Mouse (Mus musculus) kidney, postnatal 10 days (tissue): ENCODE measurements at regions not wholly inside any gene's neighbourhood (a gene's known extent, or its start where the extent isn't known, plus 50 kb on each side); places are given as distances from the start of the nearest gene placed in this dataset.
A peak's percentile ranks its signal among the peaks of the same experiment; 100 is the strongest.
"Not testable (repeated sequence)": the region's sequence is repeated elsewhere in the genome, so short reads cannot be mapped to it uniquely, and the experiment has no call there.

ENCODE experiments used
- DNase-seq: peaks from one replicate; pipeline ENCODE4 v3.0.0; 2021; ENCODE audit warnings: mixed read lengths

GRCm38 (mm10) chr19:35034408-35034807 is 112.2 kb downstream of the Kif20b start:
- DNase-seq: no peak

GRCm38 (mm10) chr19:35045576-35045975 is 123.4 kb downstream of the Kif20b start:
- no peak for DNase-seq

- DNase-seq: no peak
Observed at GRCm38 (mm10) chr19:35066352-35066935, 144.3 kb downstream of the Kif20b start.

- no peak for DNase-seq
Observed at GRCm38 (mm10) chr19:35081126-35081525, 159.0 kb downstream of the Kif20b start.

- no peak for DNase-seq
Observed at GRCm38 (mm10) chr19:35101244-35101643, 179.1 kb downstream of the Kif20b start.

- DNase-seq: no peak
Observed at GRCm38 (mm10) chr19:35114313-35114712, 192.2 kb downstream of the Kif20b start.

GRCm38 (mm10) chr19:35125278-35125677 is 203.1 kb downstream of the Kif20b start:
- no peak for DNase-seq

- no peak for DNase-seq
Observed at GRCm38 (mm10) chr19:35126594-35127051, 204.5 kb downstream of the Kif20b start.

GRCm38 (mm10) chr19:35128104-35128503 is 205.9 kb downstream of the Kif20b start:
- DNase-seq: no peak

GRCm38 (mm10) chr19:35143131-35143530 is 221.0 kb downstream of the Kif20b start:
- no peak for DNase-seq

- DNase-seq: no peak
Observed at GRCm38 (mm10) chr19:35143781-35144180, 221.6 kb downstream of the Kif20b start.

- not testable (repeated sequence) for DNase-seq
Observed at GRCm38 (mm10) chr19:35149476-35149875, 227.3 kb downstream of the Kif20b start.

- peak; percentile 12 for DNase-seq
Observed at GRCm38 (mm10) chr19:35150780-35151725, 228.9 kb downstream of the Kif20b start.

GRCm38 (mm10) chr19:35151841-35152240 is 229.7 kb downstream of the Kif20b start:
- no peak for DNase-seq

GRCm38 (mm10) chr19:35157849-35158248 is 235.7 kb downstream of the Kif20b start:
- DNase-seq: no peak

GRCm38 (mm10) chr19:35164727-35165126 is 242.6 kb downstream of the Kif20b start:
- DNase-seq: no peak

- no peak for DNase-seq
Observed at GRCm38 (mm10) chr19:35170554-35170953, 248.4 kb downstream of the Kif20b start.

- no peak for DNase-seq
Observed at GRCm38 (mm10) chr19:35180102-35180501, 257.9 kb downstream of the Kif20b start.

- no peak for DNase-seq
Observed at GRCm38 (mm10) chr19:35205557-35206239, 283.5 kb downstream of the Kif20b start.

GRCm38 (mm10) chr19:35244188-35244587 is 322.0 kb downstream of the Kif20b start:
- no peak for DNase-seq

- no peak for DNase-seq
Observed at GRCm38 (mm10) chr19:35247531-35247930, 325.4 kb downstream of the Kif20b start.

GRCm38 (mm10) chr19:35258634-35259033 is 336.5 kb downstream of the Kif20b start:
- DNase-seq: not testable (repeated sequence)

GRCm38 (mm10) chr19:35263101-35263500 is 340.9 kb downstream of the Kif20b start:
- DNase-seq: no peak
